Mouse (Mus musculus) urinary bladder, postnatal 10 days (tissue): ENCODE measurements around the gene Tmcc3.

ENCODE experiments used
- DNase-seq: peaks from one replicate; pipeline ENCODE4 v3.0.0; 2022; ENCODE audit warnings: low spot score

Tmcc3 gene

GRCm38 (mm10) chr10:94466313-94466712 lies 154.6 kb downstream of the Tmcc3 start:
- DNase-seq = no peak

- DNase-seq = no peak
Measured at GRCm38 (mm10) chr10:94471487-94471886, 159.7 kb downstream of the Tmcc3 start.

- no peak for DNase-seq
Measured at GRCm38 (mm10) chr10:94473501-94473900, 161.8 kb downstream of the Tmcc3 start.

- no peak for DNase-seq
Measured at GRCm38 (mm10) chr10:94474185-94474584, 162.4 kb downstream of the Tmcc3 start.

- no peak for DNase-seq
Measured at GRCm38 (mm10) chr10:94477366-94478225, 165.8 kb downstream of the Tmcc3 start.

GRCm38 (mm10) chr10:94479646-94480045 lies 167.9 kb downstream of the Tmcc3 start:
- no peak for DNase-seq

- DNase-seq = no peak
Measured at GRCm38 (mm10) chr10:94480380-94481101, 168.8 kb downstream of the Tmcc3 start.

GRCm38 (mm10) chr10:94481613-94482012 lies 169.9 kb downstream of the Tmcc3 start:
- no peak for DNase-seq

GRCm38 (mm10) chr10:94486179-94486578 lies 174.4 kb downstream of the Tmcc3 start:
- DNase-seq = no peak

GRCm38 (mm10) chr10:94489509-94489908 lies 177.8 kb downstream of the Tmcc3 start:
- no peak for DNase-seq

- no peak for DNase-seq
Measured at GRCm38 (mm10) chr10:94491006-94491405, 179.3 kb downstream of the Tmcc3 start.

GRCm38 (mm10) chr10:94494403-94494846 lies 182.7 kb downstream of the Tmcc3 start:
- DNase-seq = no peak

- DNase-seq = no peak
Measured at GRCm38 (mm10) chr10:94495496-94496235, 183.9 kb downstream of the Tmcc3 start.

GRCm38 (mm10) chr10:94496826-94497440 lies 185.2 kb downstream of the Tmcc3 start:
- no peak for DNase-seq

GRCm38 (mm10) chr10:94500210-94500876 lies 188.6 kb downstream of the Tmcc3 start:
- DNase-seq = no peak

GRCm38 (mm10) chr10:94500877-94501273 lies 189.1 kb downstream of the Tmcc3 start:
- DNase-seq = no peak

GRCm38 (mm10) chr10:94501796-94502195 lies 190.0 kb downstream of the Tmcc3 start:
- DNase-seq = no peak

- no peak for DNase-seq
Measured at GRCm38 (mm10) chr10:94505248-94505772, 193.6 kb downstream of the Tmcc3 start.

GRCm38 (mm10) chr10:94508863-94509262 lies 197.1 kb downstream of the Tmcc3 start:
- DNase-seq = no peak

GRCm38 (mm10) chr10:94512771-94513170 lies 201.0 kb downstream of the Tmcc3 start:
- DNase-seq = no peak

- no peak for DNase-seq
Measured at GRCm38 (mm10) chr10:94514091-94514505, 202.3 kb downstream of the Tmcc3 start.
